Mouse (Mus musculus) c-Kit-positive CD71-negative TER-119-negative erythroid progenitor cells, embryonic 14.5 days (primary cell): ENCODE results near the gene Mpped1.

ENCODE experiments used
- DNase-seq: peaks from one replicate; pipeline ENCODE4 v3.0.0-alpha.2; 2013; ENCODE audit warnings: low read depth

Mpped1 gene

DNA sequence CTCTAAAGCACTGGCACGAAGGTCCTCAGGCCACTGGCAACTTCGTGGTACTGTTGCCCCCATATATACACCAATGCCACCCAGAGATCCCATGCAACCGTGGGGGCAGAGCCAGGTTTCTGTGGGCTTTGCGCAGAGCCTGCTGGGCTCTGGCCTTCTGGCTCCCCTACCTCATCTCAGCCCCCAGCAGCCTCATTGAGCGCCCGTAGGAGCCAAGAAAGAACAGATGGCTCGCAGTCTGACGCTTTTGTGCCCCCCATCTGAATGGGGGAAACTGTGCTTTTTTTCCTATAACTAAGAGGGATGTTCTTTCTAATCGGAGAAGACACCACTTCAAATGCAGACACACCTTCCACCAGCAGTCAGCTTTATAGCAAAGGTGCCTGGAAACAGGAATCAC lies 105.0 kb downstream of the Mpped1 start:
- DNase-seq, result no peak

- DNase-seq, result no peak
These were observed 113.6 kb downstream of the Mpped1 start for GRCm38 (mm10) chr15:83892871-83893270.

GRCm38 (mm10) chr15:83894261-83894660 lies 115.0 kb downstream of the Mpped1 start:
- no peak for DNase-seq

DNA sequence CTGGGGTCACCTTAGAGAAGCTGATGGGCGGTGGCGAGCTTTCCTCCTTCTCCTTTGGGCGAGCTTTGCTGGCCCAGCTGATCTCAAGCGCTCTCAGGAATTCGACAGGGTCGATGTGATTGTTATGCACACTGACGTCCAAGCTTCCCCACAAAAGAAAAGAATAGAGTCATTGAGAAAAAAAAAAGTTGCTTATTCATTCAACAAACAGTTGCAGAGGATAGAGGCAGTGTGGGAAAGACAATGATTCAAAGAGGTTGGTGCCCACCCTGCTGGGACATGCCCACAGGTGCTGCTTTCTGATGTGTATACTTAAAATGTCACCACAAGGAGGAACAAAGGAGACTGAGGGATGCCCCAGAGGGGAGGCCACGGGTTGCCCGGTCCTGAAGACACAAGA lies 116.7 kb downstream of the Mpped1 start:
- DNase-seq, result no peak

GRCm38 (mm10) chr15:83897286-83897685 lies 118.0 kb downstream of the Mpped1 start:
- DNase-seq, result no peak

DNA sequence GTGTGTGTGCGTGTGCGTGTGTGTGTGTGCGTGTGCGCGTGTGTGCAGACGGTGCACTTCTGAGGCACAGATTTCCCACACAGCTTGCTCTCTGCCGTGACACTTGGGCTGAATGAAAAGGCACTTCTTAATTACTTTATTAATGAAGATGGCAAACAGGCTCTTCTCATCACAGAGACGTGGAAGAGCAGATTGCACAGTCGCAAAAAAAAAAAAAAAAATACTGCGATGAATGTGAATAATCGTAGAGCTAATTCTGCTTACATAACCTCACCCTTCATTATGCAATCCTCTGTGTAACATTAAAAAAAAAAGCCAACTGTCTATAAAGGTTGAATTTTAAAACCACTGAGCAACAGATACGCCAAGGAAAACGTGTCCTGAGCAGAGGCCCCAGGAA lies 127.2 kb downstream of the Mpped1 start:
- no peak for DNase-seq
